In genomic region chr2:163356113-163356840, GRCm38 (mm10) we compare ENCODE assay signal across 11 mouse cellular contexts. TPM values are rescaled to one million over a fixed set of nuclear protein-coding genes. Genes with fewer than 3 reads are reported as not detected.
DNase-seq lines count a peak whose midpoint lies in the region; ATAC-seq lines count a peak whose summit lies in the region.
"Had no signal": no experiment of that assay in that cellular context is flagged by ENCODE, and none has a peak within 500 bp of the region (broad histone marks: within the 10 kb centered on the region; RNA-seq: fewer than 3 reads in every experiment).

No protein-coding gene starts in this region.

- no peaks in the 10 kb centered on the region for H3K27me3 ChIP-seq in heart, embryonic 11.5 days (ENCODE audit: control insufficient read depth, insufficient read depth, low read length)

- H3K36me3 ChIP-seq in heart, embryonic 11.5 days (ENCODE audit: control insufficient read depth, insufficient read depth, low read length), result no peaks in the 10 kb centered on the region

- H3K27ac ChIP-seq in heart, embryonic 11.5 days (ENCODE audit: low read depth, low read length), result peak overlapping the region; percentile 94

- peak; percentile 70 for ATAC-seq in heart, embryonic 11.5 days (replicated peaks; ENCODE audit: insufficient number of reproducible peaks, low FRiP score, low TSS enrichment)
- ATAC-seq: forebrain, postnatal 0 days had no signal

- H3K4me2 ChIP-seq in heart, embryonic 11.5 days, result peak overlapping the region; percentile 25

- no peak for DNase-seq in heart, adult 18-20 months
- DNase-seq in spleen, postnatal 36 days (ENCODE audit: low spot score in 2 of 2), result peak; percentile 4 to 12
- no peak for DNase-seq in spleen, adult 18-20 months
- peak; percentile 78 for DNase-seq in liver
- no peak for DNase-seq in thymus, adult 18-20 months
- DNase-seq in cerebellum, adult 9-10 months, result no peak
- no peak for DNase-seq in cerebellum, adult 9-11 months
- DNase-seq: forebrain, postnatal 0 days; kidney, postnatal 36 days; lung, postnatal 4 days had no signal

- peak overlapping the region; percentile 52 for H3K9ac ChIP-seq in heart, embryonic 11.5 days (ENCODE audit: low read depth, low read length)
- H3K9ac ChIP-seq: forebrain, postnatal 0 days had no signal

- H3K9me3 ChIP-seq in heart, embryonic 11.5 days (replicated peaks; ENCODE audit: control insufficient read depth, low read length), result no peaks in the 10 kb centered on the region

- peaks cover 78% of the 10 kb centered on the region for H3K4me1 ChIP-seq in heart, embryonic 11.5 days (ENCODE audit: control insufficient read depth, insufficient read depth, low read length)

- 47% methylated on average over 12 of the region's 12 CpGs for WGBS in heart, embryonic 11.5 days (ENCODE audit: insufficient replicate concordance)

- H3K4me3 ChIP-seq in heart, embryonic 11.5 days (ENCODE audit: low read depth, low read length), result 0 out of 2 replicates have a peak overlapping the region, but pooled peaks have one; percentile 20

RNA-seq across cellular contexts. Expression of gene Jph2, which starts 41.5 kb away (rescaled TPM):
- polyA plus RNA-seq in heart, embryonic 11.5 days (2014; fragmentation: Nextera tagmentation; extraction: Ambion mirVana), result 19.5 and 22.7 TPM in 2 replicates
- total RNA-seq in heart, adult 18-20 months (2021), result 100 to 1,000 TPM; 393 to 402 TPM

Comparison
In these comparisons a context has a peak if more than half of its experiments do, and no peak if none do; other contexts are left out.
1. DNase-seq: peak in spleen, postnatal 36 days (2 of 2) and liver (single experiment); none in heart, adult 18-20 months (0 of 2), spleen, adult 18-20 months (0 of 2), thymus, adult 18-20 months (0 of 2), cerebellum, adult 9-10 months (single experiment) and cerebellum, adult 9-11 months (single experiment).